Comparison of ENCODE assay signal across 27 mouse cellular contexts in genomic region chr9:76881830-76882229, GRCm38 (mm10).
A peak's percentile ranks its signal among the peaks of the same experiment; 100 is the strongest.
DNase-seq lines count a peak whose midpoint lies in the region; ATAC-seq and TF ChIP-seq lines count a peak whose summit lies in the region.
"Had no signal": no experiment of that assay in that cellular context is flagged by ENCODE, and none has a peak within 500 bp of the region (broad histone marks: within the 10 kb centered on the region; RNA-seq: fewer than 3 reads in every experiment).

No protein-coding gene starts in this region.

- no peak for TF ChIP-seq EP300 in lung, postnatal 0 days (IDR thresholded peaks at IDR 0.05)

- ATAC-seq in forebrain, postnatal 0 days = no peak
- ATAC-seq in lung, postnatal 0 days = no peak
- ATAC-seq: activated CD4-positive, CD25-positive, alpha-beta regulatory T cell, adult 4 months; forebrain, embryonic 15.5 days; intestine, postnatal 0 days had no signal

- 57% methylated on average over 1 of the region's 1 CpGs for WGBS in forebrain, postnatal 0 days
- WGBS in lung, postnatal 0 days = 32% methylated on average over 1 of the region's 1 CpGs

- no peak overlapping the region for H3K27ac ChIP-seq in forebrain, postnatal 0 days (ENCODE audit: low read depth, low read length)
- H3K27ac ChIP-seq in lung, postnatal 0 days (ENCODE audit: low read length) = no peak overlapping the region
- H3K27ac ChIP-seq: embryonic facial prominence, embryonic 13.5 days; forebrain, embryonic 12.5 days; forebrain, embryonic 15.5 days; heart, adult 2 months; heart, embryonic 10.5 days; heart, embryonic 13.5 days; hindbrain, embryonic 12.5 days; hindbrain, embryonic 15.5 days had no signal

- H3K9ac ChIP-seq in forebrain, postnatal 0 days = no peak overlapping the region
- H3K9ac ChIP-seq in lung, postnatal 0 days (replicated peaks; ENCODE audit: low read depth) = no peak overlapping the region
- H3K9ac ChIP-seq: embryonic facial prominence, embryonic 13.5 days; forebrain, embryonic 12.5 days; forebrain, embryonic 15.5 days; heart, embryonic 13.5 days; hindbrain, embryonic 12.5 days; hindbrain, embryonic 15.5 days had no signal

- TF ChIP-seq CTCF in forebrain, postnatal 0 days (IDR thresholded peaks at IDR 0.05; ENCODE audit: low read depth) = no peak
- TF ChIP-seq CTCF in lung, postnatal 0 days (IDR thresholded peaks at IDR 0.05) = no peak

- H3K4me2 ChIP-seq in forebrain, postnatal 0 days (ENCODE audit: low read depth) = no peak overlapping the region
- no peak overlapping the region for H3K4me2 ChIP-seq in lung, postnatal 0 days (replicated peaks; ENCODE audit: low read depth, low read length)
- H3K4me2 ChIP-seq: embryonic facial prominence, embryonic 13.5 days; forebrain, embryonic 12.5 days; forebrain, embryonic 15.5 days; heart, embryonic 13.5 days; hindbrain, embryonic 12.5 days; hindbrain, embryonic 15.5 days had no signal

- H3K27me3 ChIP-seq in forebrain, postnatal 0 days (ENCODE audit: insufficient read depth, low read length) = no peaks in the 10 kb centered on the region
- no peaks in the 10 kb centered on the region for H3K27me3 ChIP-seq in lung, postnatal 0 days (replicated peaks; ENCODE audit: insufficient read depth, low read length)
- H3K27me3 ChIP-seq: embryonic facial prominence, embryonic 13.5 days; forebrain, embryonic 12.5 days; forebrain, embryonic 15.5 days; heart, embryonic 13.5 days; hindbrain, embryonic 12.5 days; hindbrain, embryonic 15.5 days had no signal

- H3K36me3 ChIP-seq in forebrain, postnatal 0 days (ENCODE audit: insufficient read depth) = no peaks in the 10 kb centered on the region
- no peaks in the 10 kb centered on the region for H3K36me3 ChIP-seq in lung, postnatal 0 days (ENCODE audit: insufficient read depth, low read length)
- H3K36me3 ChIP-seq: embryonic facial prominence, embryonic 13.5 days; forebrain, embryonic 12.5 days; forebrain, embryonic 15.5 days; heart, embryonic 10.5 days; heart, embryonic 13.5 days; hindbrain, embryonic 12.5 days; hindbrain, embryonic 15.5 days had no signal

- DNase-seq in 3T3-L1 (ENCODE audit: low read depth, low spot score) (peak; percentile 3), 416B (ENCODE audit: low read depth) (peak; percentile 90)
- peak; percentile 16 for DNase-seq in brain, adult 2 months (ENCODE audit: low read depth, low spot score)
- DNase-seq in fibroblast of lung, adult 2 months (ENCODE audit: low read depth) = peak; percentile 46
- no peak for DNase-seq in forebrain, postnatal 0 days
- DNase-seq in lung, postnatal 0 days (ENCODE audit: low spot score) = no peak
- no peak for DNase-seq in right cerebral cortex, postnatal 4 days
- DNase-seq: adrenal gland, adult 8-10 months; adrenal gland, postnatal 25 days; B cell, adult 2 months; cerebellum, adult 18-20 months; cerebellum, adult 9-10 months; cerebellum, postnatal 14 days; gastrocnemius, postnatal 10 days; gastrocnemius, postnatal 36 days; heart, adult 2 months; heart, postnatal 14 days; heart, postnatal 4 days had no signal

- no peaks in the 10 kb centered on the region for H3K9me3 ChIP-seq in forebrain, postnatal 0 days (ENCODE audit: low read length)
- H3K9me3 ChIP-seq in lung, postnatal 0 days (ENCODE audit: low read length) = no peaks in the 10 kb centered on the region
- H3K9me3 ChIP-seq: embryonic facial prominence, embryonic 13.5 days; forebrain, embryonic 12.5 days; forebrain, embryonic 15.5 days; heart, embryonic 10.5 days; heart, embryonic 13.5 days; hindbrain, embryonic 12.5 days; hindbrain, embryonic 15.5 days had no signal

- no peak overlapping the region for H3K4me3 ChIP-seq in forebrain, postnatal 0 days (ENCODE audit: low read depth, low read length)
- no peak overlapping the region for H3K4me3 ChIP-seq in lung, postnatal 0 days (ENCODE audit: low read depth, low read length)
- H3K4me3 ChIP-seq: embryonic facial prominence, embryonic 13.5 days; forebrain, embryonic 12.5 days; forebrain, embryonic 15.5 days; heart, adult 2 months; heart, embryonic 10.5 days; heart, embryonic 13.5 days; hindbrain, embryonic 12.5 days; hindbrain, embryonic 15.5 days had no signal

- no peaks in the 10 kb centered on the region for H3K4me1 ChIP-seq in forebrain, postnatal 0 days (ENCODE audit: insufficient read depth)
- H3K4me1 ChIP-seq in lung, postnatal 0 days (ENCODE audit: insufficient read depth, low read depth, low read length) = no peaks in the 10 kb centered on the region
- H3K4me1 ChIP-seq: embryonic facial prominence, embryonic 13.5 days; forebrain, embryonic 12.5 days; forebrain, embryonic 15.5 days; heart, embryonic 10.5 days; heart, embryonic 13.5 days; hindbrain, embryonic 12.5 days; hindbrain, embryonic 15.5 days had no signal

Comparison
In these comparisons a context has a peak if more than half of its experiments do, and no peak if none do; other contexts are left out.
1. DNase-seq: peak in 3T3-L1 (single experiment), 416B (single experiment), brain, adult 2 months (single experiment) and fibroblast of lung, adult 2 months (single experiment); none in forebrain, postnatal 0 days (single experiment), lung, postnatal 0 days (single experiment) and right cerebral cortex, postnatal 4 days (single experiment).